Mouse (Mus musculus): Measurements from ENCODE around the gene Gm20388.

The Gm20388 gene

DNA sequence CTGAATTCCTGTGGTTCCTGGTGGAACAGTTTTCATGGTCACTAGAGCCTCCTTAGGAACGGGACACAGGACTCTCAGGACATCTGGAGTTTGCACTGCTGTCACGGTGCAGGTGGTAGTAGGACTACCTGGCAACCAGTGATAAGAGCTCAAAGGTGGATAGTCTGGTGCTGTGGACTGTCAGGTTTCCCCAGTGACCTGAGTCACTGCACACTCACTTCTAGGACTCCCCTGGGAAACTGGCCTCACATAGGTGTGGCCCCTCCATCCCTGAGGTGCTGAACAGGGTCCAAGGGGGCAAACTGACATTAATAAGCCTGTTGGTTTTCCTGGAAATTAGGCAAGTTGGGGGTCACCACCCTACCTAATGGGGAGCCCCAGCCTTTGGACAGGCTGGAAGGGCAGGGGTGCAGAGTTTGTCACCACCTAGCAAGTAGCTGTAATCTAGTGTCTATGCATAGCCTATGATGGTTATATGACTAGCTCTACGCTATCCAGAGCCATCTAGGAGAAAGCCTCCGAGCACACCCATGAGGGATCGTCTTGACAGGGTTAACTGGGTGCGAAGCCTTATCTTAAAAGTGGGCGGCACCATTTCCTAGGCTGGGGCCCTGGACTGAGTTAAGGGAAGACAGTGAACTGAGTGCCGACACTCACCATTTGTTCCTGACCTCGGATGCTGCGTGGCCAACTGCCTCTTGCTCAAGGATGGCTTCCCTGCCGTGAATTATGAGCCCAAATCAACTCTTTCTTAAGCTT, 769.2 kb downstream of the Gm20388 start:
- no peak for DNase-seq

DNA sequence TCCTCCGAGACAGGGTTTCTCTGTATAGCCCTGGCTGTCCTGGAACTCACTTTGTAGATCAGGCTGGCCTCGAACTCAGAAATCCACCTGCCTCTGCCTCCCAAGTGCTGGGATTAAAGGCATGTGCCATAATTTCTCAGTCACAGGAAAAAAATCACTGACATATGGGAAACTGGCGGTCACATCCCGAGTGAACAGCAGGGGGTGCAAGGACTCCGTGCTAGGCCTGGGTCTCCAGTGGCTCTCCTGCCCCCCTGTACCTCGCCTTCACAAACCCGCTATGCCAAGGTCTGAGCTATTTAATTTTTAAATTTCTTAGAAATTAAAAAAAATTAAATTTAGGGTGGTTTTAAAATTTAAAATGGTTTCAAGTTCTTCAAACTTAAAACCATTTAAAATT, 769.8 kb downstream of the Gm20388 start:
- peak; percentile 71 for DNase-seq

DNA sequence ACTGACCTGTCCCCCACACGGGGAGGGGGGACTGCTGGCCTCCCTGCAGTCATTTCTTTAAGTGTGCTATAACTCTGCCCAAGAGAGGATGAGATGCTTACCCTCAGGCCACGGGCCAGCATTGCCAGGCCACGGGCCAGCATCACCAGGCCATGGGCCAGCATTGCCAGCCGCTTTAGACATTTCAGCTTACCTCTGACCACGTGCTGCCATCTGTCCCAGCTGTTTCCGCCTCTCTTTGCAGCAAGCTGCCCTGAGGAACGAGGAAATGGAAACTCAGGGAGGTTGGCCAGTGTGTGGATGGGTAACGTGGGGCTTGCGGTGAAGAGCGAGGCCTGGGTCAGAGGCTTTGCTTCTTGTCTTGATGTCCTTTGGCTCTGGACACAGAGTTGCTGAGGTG, 770.5 kb downstream of the Gm20388 start:
- no peak for DNase-seq

DNA sequence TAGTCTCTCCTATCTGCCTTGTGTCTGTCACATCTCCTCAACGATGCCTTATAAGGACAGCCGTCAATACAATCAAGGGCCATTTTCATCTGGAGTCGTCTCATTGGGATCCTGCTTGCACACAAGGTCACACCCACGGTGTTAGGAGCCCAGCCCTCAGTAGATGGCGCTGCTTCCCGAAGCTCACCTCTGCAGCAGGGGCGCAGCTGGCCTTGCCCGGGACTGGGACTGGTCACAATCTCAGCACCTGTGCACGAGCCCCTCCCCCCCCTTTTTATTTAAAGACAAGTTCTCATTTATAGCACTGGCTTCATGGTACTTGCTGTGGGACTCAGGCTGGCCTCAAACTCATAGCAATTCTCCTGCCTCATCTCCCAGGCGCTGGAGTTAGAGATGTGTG, 773.0 kb downstream of the Gm20388 start:
- peak; percentile 85 for DNase-seq

DNA sequence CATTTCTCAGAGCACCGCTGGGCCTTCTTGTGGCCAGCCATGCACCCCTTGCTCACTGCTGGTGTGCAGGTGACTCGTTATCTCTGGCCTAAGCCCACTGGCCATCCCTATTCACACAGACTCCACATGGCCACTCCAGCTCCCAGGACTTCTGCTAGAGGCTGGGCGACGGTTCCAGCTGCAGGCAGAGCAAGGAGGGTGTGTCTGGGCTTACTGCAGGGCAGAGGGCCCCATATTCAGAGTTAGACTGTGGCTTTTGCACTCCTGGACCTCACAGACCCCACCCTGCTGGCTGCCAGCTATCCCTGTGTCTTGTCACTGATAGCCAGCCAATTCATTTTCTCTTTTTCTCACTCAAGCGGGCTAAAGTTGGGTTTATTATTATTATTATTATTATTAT, 773.4 kb downstream of the Gm20388 start:
- no peak for DNase-seq

DNA sequence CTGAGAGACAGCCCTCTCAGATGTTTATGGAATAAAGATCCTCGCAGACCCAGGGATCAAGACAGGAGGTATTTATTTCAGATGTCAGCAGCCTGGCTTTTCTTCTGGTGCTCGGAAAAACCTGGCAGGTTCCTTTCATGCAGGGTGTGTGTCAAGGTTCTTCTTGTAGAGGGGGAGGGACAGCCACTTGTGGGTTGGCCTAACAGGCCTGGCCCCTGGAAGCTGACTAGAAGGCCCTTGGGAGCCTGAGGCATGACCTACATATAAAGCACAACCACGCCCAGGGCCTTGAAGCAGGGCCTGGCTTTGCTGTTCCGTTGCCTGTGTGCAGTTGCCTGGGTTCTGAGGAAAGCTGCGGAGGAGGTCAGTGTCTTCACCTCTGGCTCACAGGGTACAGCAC, 774.5 kb downstream of the Gm20388 start:
- peak; percentile 19 for DNase-seq

DNA sequence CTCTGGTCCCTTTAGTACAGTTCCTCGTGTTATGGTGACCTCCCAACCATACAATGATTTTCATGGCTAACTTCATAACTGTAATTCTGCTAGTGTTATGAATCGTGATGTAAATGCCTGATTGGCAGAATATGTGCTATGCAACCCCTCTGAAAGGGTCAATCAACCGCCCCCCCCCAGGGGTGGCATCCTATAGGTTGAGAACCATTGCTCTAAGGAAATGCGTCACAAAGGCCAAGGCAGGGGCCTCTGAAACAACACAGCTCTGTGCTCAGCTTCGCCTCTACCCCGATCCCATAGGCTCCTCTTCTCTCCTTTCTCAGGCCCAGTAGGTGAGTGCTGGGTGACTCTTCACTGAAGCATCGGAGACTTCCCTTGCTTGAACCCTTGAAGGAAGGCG, 775.0 kb downstream of the Gm20388 start:
- no peak for DNase-seq

DNA sequence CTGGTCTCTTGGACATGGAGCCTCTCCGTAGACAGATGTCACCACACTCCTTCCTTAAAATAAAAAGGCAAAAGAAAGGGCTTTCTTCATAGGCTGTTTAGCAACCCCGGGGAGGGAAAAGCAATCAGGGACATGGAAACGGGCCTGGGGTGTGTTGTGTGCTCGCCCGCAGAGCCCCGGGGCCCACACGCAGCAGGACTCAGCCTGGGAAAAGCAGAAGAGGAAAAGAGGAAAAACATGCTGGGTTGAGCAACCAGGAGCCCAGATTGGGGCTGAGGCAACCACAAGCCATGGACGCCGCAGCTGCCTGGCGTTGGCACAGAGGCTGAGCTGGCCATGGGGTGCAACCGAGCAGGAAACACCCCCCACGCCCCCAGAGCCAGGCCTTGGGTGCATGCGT, 775.4 kb downstream of the Gm20388 start:
- peak; percentile 38 for DNase-seq

DNA sequence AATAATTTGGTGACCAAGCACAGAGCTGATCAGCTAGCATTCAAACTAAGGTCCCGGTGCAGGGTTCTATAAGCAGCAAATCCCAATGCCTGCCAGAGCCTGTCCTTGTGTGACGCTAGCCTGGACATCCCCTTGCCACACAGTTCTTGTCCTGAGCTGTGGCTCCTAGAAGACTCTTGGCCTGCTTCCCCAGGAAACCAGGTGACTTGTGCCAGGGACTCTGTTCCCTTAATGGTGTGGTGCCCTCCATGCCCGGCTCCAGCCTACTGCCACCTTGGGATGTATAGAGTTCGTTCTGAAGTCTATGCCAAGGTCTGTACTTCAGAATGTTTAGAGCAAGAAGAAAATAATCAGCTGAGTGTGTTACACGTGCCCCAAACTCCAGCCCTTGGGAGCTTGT, 775.9 kb downstream of the Gm20388 start:
- no peak for DNase-seq

DNA sequence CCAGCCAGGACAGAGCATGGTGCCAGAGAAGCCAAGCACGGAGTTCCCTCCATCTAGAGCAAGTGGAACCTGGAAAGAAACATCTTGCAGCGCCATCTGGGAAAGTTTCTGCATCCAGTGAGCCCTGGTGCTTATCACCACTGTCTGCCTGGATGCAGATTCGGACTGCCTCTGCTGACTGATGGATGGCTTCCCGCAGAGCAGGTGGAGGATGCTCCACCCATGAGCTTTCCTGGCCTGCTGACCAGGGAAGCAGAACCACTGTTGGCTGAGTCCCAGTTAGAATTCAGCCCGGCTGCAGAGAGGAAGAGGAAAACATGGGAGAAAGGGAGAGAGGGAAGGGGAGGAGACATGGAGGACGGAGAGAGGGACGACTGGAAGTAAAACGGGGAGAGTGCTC, 777.1 kb downstream of the Gm20388 start:
- peak; percentile 33 for DNase-seq

DNA sequence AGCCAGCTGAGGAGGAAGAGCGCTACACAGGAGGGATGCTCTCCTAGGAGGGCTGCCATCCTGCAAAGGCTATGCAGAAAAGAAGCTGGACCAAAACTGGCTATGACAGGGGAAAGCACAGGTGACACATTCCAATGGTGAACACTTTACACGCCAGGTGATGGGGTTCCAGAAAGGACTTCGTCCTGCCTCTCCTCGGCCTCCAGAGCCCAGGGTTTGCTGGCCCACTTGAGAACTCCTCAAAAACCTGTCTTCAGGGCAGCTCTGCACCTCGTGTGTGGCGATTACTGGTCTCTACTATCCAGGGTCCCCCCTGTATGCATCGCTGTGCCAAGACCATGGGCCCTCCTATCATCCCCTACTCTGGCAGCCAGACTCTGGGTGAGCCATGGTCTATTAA, 777.9 kb downstream of the Gm20388 start:
- DNase-seq, result no peak

DNA sequence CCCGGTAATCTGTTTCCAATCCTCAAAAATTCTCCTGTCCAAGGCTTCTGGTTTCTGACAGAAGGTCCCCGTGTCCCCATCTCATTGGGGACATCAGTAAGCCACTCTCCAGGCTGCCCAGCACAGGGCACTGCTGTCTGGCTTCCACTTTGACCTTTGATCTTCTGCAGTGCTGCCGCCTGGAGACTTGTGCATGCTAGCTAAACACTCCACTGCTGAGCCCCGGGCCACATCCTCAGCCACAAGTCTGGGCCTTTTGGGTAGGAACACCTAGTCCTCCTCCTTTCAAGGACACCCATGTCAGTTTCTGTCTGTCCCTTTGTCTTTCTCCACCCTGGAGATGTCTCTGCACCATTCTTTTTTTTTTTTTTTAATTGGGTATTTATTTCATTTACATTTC, 782.3 kb downstream of the Gm20388 start:
- no peak for DNase-seq

DNA sequence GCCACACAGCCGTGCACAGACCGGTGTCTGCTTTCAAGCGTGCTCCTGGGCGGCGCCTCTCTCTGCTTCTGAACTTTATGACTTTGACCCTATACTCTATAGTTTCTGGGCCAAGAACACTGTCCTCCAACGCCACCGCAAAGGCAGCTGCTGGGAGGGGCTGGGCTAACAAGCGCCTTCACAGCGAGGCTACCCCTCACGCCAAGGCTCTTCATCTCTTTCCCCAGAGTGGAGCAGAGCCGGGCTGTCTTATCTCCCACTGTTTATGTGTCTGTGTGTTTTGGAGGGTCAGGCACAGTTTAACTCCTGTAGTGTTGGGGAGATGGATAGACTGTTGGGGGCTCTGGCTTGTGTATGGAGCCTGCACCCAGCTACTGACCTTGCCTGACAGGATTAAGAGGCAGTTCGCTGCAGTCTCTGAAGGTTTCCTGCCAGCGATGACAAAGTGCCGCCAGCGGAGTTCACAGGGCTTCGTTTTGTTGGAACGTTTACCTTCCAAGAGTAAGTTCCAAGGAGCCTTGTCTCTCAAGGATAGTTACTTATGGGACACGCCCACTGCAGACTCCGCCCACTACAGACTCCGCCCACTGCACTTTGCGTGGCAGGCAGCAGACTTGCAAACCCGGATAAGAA, 783.3 kb downstream of the Gm20388 start:
- peak; percentile 60 for DNase-seq

DNA sequence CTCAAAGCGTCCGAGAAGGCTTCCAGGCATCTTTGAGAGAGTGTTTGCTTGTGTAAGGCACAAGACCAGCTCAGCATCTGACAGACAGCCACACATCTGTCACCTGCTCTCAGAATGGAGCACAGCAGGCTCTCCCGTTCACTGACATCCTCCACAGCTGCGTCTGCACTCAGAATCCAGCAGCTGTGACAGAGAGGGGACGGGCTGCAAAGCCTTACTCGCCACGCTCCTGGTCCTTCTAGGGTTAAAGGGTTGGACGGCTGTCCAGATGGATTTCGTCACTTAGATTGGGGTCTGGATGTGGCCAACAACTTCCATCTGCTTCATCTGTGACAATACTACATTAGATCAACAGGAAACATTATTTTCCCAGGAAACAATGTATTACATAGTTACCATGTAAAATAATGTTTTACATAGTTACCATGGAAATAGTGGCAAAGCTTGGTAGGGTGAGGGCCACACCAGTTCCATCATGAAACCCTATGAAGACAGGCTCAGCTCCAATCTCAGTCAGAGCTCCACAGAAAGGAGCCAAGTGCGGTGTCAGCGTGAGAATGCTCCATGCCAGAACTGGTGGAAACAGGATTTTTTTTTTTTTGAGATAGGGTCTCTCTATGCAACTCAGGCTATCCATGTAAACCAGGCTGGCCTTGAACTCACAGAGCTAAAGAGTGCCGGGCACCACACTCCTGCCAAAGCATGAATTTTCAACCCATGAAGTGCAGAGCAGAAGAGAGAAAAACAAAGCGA, 785.9 kb downstream of the Gm20388 start:
- peak; percentile 36 for DNase-seq

DNA sequence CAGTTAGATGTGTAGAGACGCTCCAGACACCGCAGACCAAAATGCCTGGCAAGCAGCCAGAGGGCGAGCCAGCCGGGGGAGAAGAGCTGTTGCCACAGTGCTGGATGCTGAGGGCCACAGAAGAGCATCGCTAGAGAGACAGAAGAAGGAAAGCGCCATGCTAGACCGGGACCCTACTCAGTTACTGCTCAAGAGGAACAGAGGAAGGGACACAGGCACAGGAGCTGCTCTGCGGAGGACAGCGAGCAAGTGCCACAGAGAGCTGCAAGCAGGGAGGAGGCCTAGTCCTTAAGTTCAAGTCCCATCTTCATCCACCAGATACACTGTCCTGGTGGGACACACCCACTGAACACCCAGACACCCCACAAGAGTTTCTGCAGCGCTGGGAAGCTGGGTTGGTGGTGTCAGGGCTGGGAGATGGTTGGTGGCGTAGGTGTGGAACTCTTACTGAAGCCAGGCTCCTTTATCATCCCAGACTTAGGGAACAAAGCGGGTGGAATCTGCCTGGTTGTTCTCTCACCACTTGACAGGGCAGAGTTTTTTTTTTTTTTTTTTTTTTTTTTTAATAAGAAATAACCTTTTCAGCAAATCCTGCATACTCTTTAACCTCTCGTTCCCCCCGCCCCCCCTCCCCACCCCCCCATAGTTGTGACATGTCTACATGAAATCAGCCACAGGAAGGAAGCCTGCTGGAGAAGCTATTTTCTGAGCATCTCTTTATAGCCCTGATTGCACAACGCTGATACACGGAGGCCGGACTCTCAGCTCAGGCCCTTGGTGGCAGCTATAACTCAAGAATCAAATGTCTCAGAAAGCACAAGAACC, 786.7 kb downstream of the Gm20388 start:
- peak; percentile 68 for DNase-seq

DNA sequence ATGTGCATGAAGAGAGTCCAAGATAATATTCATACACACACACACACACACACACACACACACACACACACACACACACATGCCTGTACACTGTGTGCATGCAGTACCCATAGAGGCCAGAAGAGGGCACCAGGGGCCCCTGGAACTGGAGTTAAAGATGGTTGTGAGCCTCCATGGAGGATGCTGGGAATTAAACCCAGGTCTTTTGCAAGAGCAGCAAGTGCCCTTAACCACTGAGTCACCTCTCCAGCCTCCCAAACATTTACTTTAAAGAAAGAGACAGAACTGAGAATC, 787.3 kb downstream of the Gm20388 start:
- peak; percentile 33 for DNase-seq

DNA sequence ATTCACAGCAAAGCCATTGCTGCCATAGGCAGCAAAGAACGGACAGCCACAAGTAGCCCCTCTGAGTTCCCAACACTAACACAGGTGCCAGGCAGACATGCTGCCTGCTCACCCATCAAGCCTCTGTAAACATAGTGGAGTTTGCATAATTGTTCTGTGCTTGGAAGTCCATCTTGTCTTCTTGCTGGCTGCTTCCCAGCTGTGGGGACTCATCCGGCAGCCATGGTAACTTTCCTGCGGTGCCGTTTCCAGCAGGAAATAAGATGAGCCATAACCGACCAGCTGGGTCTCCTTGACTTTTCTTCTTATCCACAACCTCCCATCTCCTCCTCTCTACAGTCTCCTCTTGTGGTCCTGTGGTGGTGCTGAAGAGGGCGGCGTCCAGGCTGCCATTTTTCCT, 787.8 kb downstream of the Gm20388 start:
- peak; percentile 26 for DNase-seq

DNA sequence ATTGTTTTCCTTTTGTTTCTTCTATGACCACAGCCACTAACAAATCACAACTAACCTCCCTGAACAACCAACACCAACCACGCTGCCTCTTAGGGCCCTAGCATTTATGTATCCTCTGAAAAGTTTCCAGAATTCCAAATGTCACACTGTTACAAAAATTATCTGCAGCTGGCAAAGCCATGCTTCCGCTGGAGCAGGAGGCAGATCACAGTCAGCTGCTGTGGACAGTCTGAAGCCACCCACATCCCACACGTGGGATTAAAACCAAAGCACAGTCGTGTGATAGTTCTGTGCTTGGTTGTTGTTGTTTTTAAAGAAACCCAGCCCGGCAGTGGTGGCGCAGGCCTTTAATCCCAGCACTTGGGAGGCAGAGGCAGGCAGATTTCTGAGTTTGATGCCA, 788.4 kb downstream of the Gm20388 start:
- no peak for DNase-seq

DNA sequence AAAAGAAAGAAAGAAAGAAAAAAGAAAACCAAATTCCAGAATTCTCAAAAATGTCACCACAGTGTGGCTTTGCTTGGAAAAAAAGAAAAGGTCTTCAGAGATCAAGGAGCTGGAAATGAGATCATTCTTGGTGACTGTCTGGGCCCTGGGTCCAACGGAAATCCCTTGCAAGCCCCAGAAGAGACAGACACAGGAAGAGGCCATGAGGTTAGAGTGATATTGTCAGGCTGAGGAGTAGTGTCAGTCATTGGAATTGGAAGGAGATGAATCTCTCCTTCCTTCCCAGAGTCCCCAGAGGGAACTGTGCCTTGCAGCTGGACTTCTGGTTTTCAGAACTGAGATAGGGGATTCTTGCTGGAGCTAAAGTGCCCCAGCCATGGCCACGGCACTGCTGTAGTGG, 788.9 kb downstream of the Gm20388 start:
- DNase-seq, result no peak

DNA sequence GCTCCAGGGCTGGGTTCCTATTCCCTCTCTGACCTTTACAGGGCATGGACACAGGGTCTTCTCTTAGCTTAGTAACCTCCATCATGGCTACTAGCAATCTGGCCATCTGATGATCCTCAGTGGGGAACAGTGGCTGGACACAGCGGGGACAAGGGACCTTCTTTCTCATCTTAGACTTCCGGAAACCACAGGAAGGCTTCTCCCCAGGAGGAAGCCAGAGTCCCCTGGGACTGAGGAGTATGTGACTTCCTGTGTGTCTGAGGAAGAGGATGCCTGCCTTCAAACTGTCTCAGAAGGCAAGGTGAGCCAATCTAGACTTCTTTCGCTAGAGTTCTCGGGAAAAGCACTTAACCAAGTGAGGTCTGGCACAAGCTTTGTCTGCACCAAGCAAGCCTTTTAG, 789.4 kb downstream of the Gm20388 start:
- no peak for DNase-seq

DNA sequence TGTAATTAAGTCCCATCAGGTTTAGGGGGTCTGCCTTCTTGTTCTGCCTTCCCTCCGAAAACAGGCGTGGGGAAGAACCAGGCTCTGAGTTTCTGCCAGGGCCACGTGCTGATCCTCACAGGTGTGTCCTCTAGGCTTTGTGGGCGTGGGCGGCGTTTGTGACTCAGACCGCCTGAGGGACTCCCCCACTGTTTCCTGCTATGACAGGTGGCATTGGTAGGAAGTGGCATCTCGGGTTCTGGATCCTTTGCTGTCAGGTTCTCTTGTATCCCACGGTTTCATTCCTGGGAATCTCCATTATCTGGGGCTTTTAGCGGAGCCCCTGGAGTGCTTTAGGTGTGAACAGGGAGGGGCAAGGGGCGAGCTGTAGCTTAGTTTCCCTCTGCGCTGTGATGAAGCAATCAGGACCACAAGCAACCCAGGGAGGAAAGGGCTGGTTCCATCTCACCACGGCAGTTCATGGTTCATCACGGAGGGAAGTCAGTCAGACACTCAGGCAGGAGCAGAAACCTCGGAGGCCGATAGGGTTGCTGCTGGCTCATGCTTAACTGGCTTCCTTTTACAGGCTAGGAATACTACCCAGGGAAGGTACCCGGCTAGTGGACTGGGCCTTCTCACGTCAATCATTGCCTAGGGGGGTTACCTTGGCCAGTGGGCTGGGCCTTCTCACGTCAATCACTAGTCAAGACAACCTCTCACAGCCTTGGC, 791.3 kb downstream of the Gm20388 start:
- DNase-seq, result no peak

DNA sequence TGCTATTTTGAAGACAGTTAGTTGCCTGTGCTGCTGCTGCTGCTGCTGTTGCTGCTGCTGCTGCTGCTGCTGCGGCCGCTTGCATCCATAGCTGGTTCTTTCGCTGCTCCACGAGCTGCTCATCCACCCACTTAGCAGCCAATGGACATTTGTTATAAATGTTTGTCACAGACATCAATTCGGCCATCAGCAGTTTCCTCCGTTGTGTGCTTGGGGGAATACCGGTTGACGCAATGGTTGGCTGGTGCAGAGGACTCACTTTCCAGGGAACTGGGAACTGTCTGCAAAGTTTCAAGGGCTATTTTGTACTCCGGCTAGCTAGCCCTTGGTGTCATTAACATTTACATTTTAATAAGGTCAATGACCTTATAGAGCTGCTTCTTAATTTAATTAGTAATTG, 793.6 kb downstream of the Gm20388 start:
- peak; percentile 47 for DNase-seq

DNA sequence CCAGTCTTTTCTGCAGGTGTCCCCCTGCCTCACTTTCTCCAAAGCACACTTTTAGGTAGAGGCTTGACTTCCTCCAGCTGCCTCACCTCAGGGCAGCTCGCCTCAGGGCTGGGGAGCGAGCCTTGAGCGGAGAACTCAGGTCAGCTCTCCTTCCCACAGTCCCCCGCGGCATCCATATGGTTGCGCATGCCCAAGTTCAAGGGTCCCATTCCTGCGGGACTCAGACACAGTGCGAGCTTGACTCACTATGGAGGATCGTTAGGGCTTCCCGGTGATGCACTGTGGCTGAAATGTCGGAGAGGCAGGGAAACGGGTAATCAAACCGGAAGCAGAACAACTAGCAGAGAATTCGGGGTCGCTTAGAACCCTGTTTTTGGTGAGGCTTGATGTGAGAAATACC, 794.5 kb downstream of the Gm20388 start:
- DNase-seq, result no peak
